Mouse (Mus musculus) heart, postnatal 0 days (tissue): ENCODE data around the gene C130074G19Rik. TPM values are rescaled to one million over a fixed set of nuclear protein-coding genes. Genes with fewer than 3 reads are reported as not detected.

Experiments used
- ATAC-seq: fragments of 200-750 bp; cut with Nextera tagmentation; 2 replicates; pipeline ENCODE4 v1.8.0; 2017; ENCODE audit warnings: low read depth, moderate number of reproducible peaks, moderate library complexity; ENCODE audit not compliant: insufficient read depth
- DNase-seq: peaks from one replicate; pipeline ENCODE4 v3.0.0-alpha.2; 2016; ENCODE audit warnings: low spot score
- H3K27ac ChIP-seq: fragments of 300-500 bp; sonication (generic); 2 replicates; pipeline ENCODE4 v1.5.1; 2014; ENCODE audit warnings: low read depth, mild to moderate bottlenecking
- H3K27me3 ChIP-seq: fragments of 300-500 bp; sonication (generic); 2 replicates; pipeline ENCODE4 v1.6.1; 2014; ENCODE audit warnings: low read length, mixed read lengths; ENCODE audit not compliant: control insufficient read depth, insufficient read depth
- H3K36me3 ChIP-seq: fragments of 300-500 bp; sonication (generic); replicated peaks from 2 replicates; pipeline ENCODE4 v1.6.1; 2014; ENCODE audit warnings: low read length, mixed read lengths; ENCODE audit not compliant: control insufficient read depth, insufficient read depth
- H3K4me1 ChIP-seq: fragments of 300-500 bp; sonication (generic); 2 replicates; pipeline ENCODE4 v1.6.1; 2014; ENCODE audit warnings: antibody characterized with exemption; ENCODE audit not compliant: control insufficient read depth, insufficient read depth
- H3K4me2 ChIP-seq: fragments of 300-500 bp; sonication (generic); 2 replicates; pipeline ENCODE4 v1.6.1; 2014; ENCODE audit warnings: low read depth, mild to moderate bottlenecking, low read length, moderate library complexity
- H3K4me3 ChIP-seq: fragments of 300-500 bp; sonication (generic); 2 replicates; pipeline ENCODE4 v1.5.1; 2014; ENCODE audit warnings: low read depth, low read length
- H3K9ac ChIP-seq: fragments of 300-500 bp; sonication (generic); replicated peaks from 2 replicates; pipeline ENCODE4 v1.6.1; 2014; ENCODE audit warnings: low read depth, low read length, mixed read lengths
- H3K9me3 ChIP-seq: fragments of 300-500 bp; sonication (generic); replicated peaks from 2 replicates; pipeline ENCODE4 v1.6.1; 2016; ENCODE audit warnings: low read length; ENCODE audit not compliant: control insufficient read depth
- CTCF ChIP-seq: IDR thresholded peaks from 2 replicates; pipeline ENCODE4 v1.5.1; 2016; ENCODE audit warnings: antibody characterized with exemption, control low read depth, low read depth
- EP300 ChIP-seq: IDR thresholded peaks from 2 replicates; pipeline ENCODE4 v1.6.1; 2016; ENCODE audit warnings: antibody characterized with exemption, low read depth
- WGBS: fragments of 180-500 bp; shearing (Covaris S2); extraction: QIAGEN DNeasy Blood & Tissue Kit; methylation state at CpG from one replicate; pipeline ENCODE4 v1.1.7; 2014; 5-methylcytosine and 5-hydroxymethylcytosine counted together
- polyA plus RNA-seq: library from polyadenylated mRNA; unstranded; fragments of >200 nt; fragmentation: Nextera tagmentation; extraction: Ambion mirVana; gene quantifications from 2 replicates; pipeline ENCODE4 v1.2.1, GENCODE M21; 2015
- total RNA-seq: library from RNA; depleted of rRNA; stranded (reverse); fragments of >200 nt; gene quantifications from 2 replicates; pipeline ENCODE4 v1.2.3, GENCODE M21; 2014; ENCODE audit warnings: low replicate concordance

C130074G19Rik gene
- total and polyA plus RNA-seq, 2 experiments from 2014 or later: 1.8 to 10.3 TPM

DNA sequence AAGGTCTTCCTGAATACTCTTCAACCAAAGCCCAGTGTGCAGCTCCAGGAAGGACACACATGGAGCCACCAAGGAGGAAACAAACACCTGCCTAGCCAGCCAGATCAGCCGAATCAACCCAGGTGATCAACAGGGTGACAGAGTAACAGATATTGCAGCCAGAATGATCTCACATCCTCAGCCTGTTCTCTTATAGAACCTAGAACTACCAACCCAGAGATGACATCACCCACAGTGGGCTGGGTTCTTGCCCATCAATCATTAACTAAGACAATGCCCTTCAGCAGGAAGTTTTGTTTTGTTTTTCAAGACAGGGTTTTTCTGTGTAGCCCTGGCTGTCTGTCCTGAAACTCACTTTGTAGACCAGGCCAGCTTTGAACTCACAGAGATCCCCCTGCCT lies 24.8 kb downstream of the C130074G19Rik start:
- no peak for ATAC-seq
- H3K9ac ChIP-seq: no peak overlapping the region
- no peak for TF ChIP-seq EP300
- no peak for TF ChIP-seq CTCF

GRCm38 (mm10) chr1:184857216-184857615 lies 25.8 kb downstream of the C130074G19Rik start:
- Histone ChIP-seq H3K27ac (no peak overlapping the region), H3K4me1 (no peaks in the 10 kb centered on the region), H3K4me3 (no peak overlapping the region), H3K4me2 (no peak overlapping the region), H3K36me3 (no peaks in the 10 kb centered on the region), H3K9ac (no peak overlapping the region), H3K27me3 (no peaks in the 10 kb centered on the region), H3K9me3 (no peaks in the 10 kb centered on the region)
- ATAC-seq: no peak
- 84% methylated on average over 9 of the region's 9 CpGs for WGBS
- DNase-seq: no peak
- TF ChIP-seq CTCF (no peak), EP300 (no peak)

More for the DNA sequence above, 24.8 kb downstream of the C130074G19Rik start:
- no peaks in the 10 kb centered on the region for H3K27me3 ChIP-seq
- H3K36me3 ChIP-seq: no peaks in the 10 kb centered on the region
- 61% methylated on average over 1 of the region's 1 CpGs for WGBS
- no peak overlapping the region for H3K27ac ChIP-seq
- no peak for DNase-seq
- no peaks in the 10 kb centered on the region for H3K4me1 ChIP-seq
- no peak overlapping the region for H3K4me2 ChIP-seq
- no peak overlapping the region for H3K4me3 ChIP-seq
- no peaks in the 10 kb centered on the region for H3K9me3 ChIP-seq

GRCm38 (mm10) chr1:184853922-184854321 lies 29.1 kb downstream of the C130074G19Rik start:
- DNase-seq: no peak
- H3K36me3 ChIP-seq: no peaks in the 10 kb centered on the region
- H3K9ac ChIP-seq: 0 out of 2 replicates have a peak overlapping the region, but pooled peaks have one; percentile 14
- no peaks in the 10 kb centered on the region for H3K27me3 ChIP-seq
- no peak overlapping the region for H3K4me3 ChIP-seq
- ATAC-seq: 0 out of 2 replicates have a peak, but pooled peaks have one; percentile 1
- no peaks in the 10 kb centered on the region for H3K4me1 ChIP-seq
- H3K27ac ChIP-seq: peak overlapping the region; percentile 74
- H3K9me3 ChIP-seq: no peaks in the 10 kb centered on the region
- peak overlapping the region; percentile 47 for H3K4me2 ChIP-seq
- 56% methylated on average over 3 of the region's 3 CpGs for WGBS
- TF ChIP-seq CTCF (no peak), EP300 (no peak)

DNA sequence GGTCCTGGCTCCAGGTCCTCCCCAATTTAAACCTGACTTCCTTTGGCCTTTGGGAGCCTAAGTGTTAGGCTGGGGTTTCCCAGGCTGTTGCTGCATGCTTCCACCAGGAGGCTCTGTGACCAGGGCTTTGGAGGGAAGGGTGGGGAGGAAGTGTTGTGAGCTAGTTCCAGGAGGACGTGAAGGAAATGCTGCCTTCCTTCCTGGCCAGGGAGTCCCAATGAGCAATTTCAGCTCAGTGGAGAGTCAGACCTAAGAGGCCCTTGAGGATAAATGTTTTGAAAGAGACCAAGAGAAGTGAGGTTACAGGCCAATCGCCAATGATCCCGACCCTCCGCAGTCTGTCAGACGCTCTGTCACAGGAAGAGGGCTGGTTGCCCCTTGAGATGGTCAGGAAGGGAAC lies 29.7 kb downstream of the C130074G19Rik start:
- Histone ChIP-seq H3K9ac (0 out of 2 replicates have a peak overlapping the region, but pooled peaks have one; percentile 14), H3K27me3 (no peaks in the 10 kb centered on the region), H3K9me3 (no peaks in the 10 kb centered on the region), H3K4me3 (peak overlapping the region; percentile 20), H3K4me1 (no peaks in the 10 kb centered on the region), H3K27ac (peak overlapping the region; percentile 74), H3K4me2 (peak overlapping the region; percentile 47), H3K36me3 (no peaks in the 10 kb centered on the region)
- WGBS: 20% methylated on average over 5 of the region's 5 CpGs
- DNase-seq: peak; percentile 80
- ATAC-seq: peak; percentile 78
- peak; percentile 89 for TF ChIP-seq CTCF
- no peak for TF ChIP-seq EP300

- DNase-seq: peak; percentile 92
- H3K27me3 ChIP-seq: no peaks in the 10 kb centered on the region
- no peaks in the 10 kb centered on the region for H3K9me3 ChIP-seq
- no peak overlapping the region for H3K4me3 ChIP-seq
- 14% methylated on average over 31 of the region's 31 CpGs for WGBS
- ATAC-seq: peak; percentile 84
- no peaks in the 10 kb centered on the region for H3K4me1 ChIP-seq
- no peak overlapping the region for H3K9ac ChIP-seq
- H3K36me3 ChIP-seq: no peaks in the 10 kb centered on the region
- peak overlapping the region; percentile 51 for H3K4me2 ChIP-seq
- peak overlapping the region; percentile 65 for H3K27ac ChIP-seq
- TF ChIP-seq EP300 (no peak), CTCF (peak; percentile 81)
Observed at GRCm38 (mm10) chr1:184851741-184852618, 31.0 kb downstream of the C130074G19Rik start.
